Mouse (Mus musculus): ENCODE measurements at regions not wholly inside any gene's neighbourhood (a gene's known extent, or its start where the extent isn't known, plus 50 kb on each side); places are given as distances from the start of the nearest gene placed in this dataset.

- Histone ChIP-seq H3K4me1 (ENCODE audit: control insufficient read depth in 2 of 2, insufficient read depth in 2 of 2, low read length in 2 of 2, poor library complexity in 1 of 2) (no peaks in the 10 kb centered on the region), H3K27ac (ENCODE audit: insufficient read depth, low read depth, low read length, poor library complexity, severe bottlenecking) (no peak overlapping the region), H3K9me3 (ENCODE audit: control insufficient read depth, insufficient read depth, low read depth, low read length) (no peaks in the 10 kb centered on the region), H3K4me3 (ENCODE audit: insufficient read depth in 1 of 2, low read depth in 1 of 2, low read length in 2 of 2, poor library complexity in 1 of 2, severe bottlenecking in 1 of 2) (no peak overlapping the region), H3K9ac (ENCODE audit: insufficient read depth, low read depth, low read length, poor library complexity, severe bottlenecking) (no peak overlapping the region), H3K36me3 (ENCODE audit: control insufficient read depth, insufficient read depth, low read length, poor library complexity, severe bottlenecking) (no peaks in the 10 kb centered on the region)
- DNase-seq (ENCODE audit: low read depth, low spot score): no peak
- in situ Hi-C loops (cut with MboI; ENCODE audit: low sequenced_read_pairs in 2 of 2, unreplicated experiment in 2 of 2): loop anchor here in 1 of 2 experiments (25.0 kb wide), 1 partner anchor 623 kb away; no protein-coding TSS in a partner anchor
- TF ChIP-seq HCFC1 (IDR thresholded peaks at IDR 0.05; ENCODE audit: borderline replicate concordance, insufficient read depth, low read length) (no peak), ZNF384 (IDR thresholded peaks at IDR 0.05; ENCODE audit: low read depth, low read length) (no peak), CHD2 (IDR thresholded peaks at IDR 0.05; ENCODE audit: low read depth, low read length) (no peak), MAFK (IDR thresholded peaks at IDR 0.05; ENCODE audit: insufficient read depth, low read depth, low read length) (no peak), ZC3H11A (IDR thresholded peaks at IDR 0.05; ENCODE audit: borderline replicate concordance, low read depth, low read length) (no peak)
Observed at GRCm38 (mm10) chr5:74935676-74936075, 108.9 kb downstream of the Chic2 start.

DNA sequence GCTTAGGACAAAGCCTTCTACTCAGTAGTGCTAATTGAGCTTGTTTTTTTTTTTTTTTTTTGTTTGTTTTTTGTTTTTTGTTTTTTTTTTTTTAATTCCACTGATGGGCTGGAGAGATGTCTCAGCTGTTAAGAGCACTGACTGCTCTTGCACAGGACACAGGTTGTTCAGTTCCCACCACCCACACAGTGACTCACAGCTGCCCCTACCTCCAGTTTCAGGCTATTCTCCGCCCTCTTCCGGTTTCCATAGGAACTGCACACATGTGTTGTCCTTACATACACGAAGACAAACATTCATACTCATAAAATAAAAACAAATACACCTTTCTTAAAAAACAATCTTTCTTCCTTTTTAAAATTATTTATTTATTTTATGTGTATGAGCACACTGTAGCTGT is 111.3 kb downstream of the Chic2 start:
- DNase-seq (ENCODE audit: low read depth, low spot score): no peak
- TF ChIP-seq CHD2 (IDR thresholded peaks at IDR 0.05; ENCODE audit: low read depth, low read length) (no peak), HCFC1 (IDR thresholded peaks at IDR 0.05; ENCODE audit: borderline replicate concordance, insufficient read depth, low read length) (no peak), ZNF384 (IDR thresholded peaks at IDR 0.05; ENCODE audit: low read depth, low read length) (no peak), ZC3H11A (IDR thresholded peaks at IDR 0.05; ENCODE audit: borderline replicate concordance, low read depth, low read length) (no peak), MAFK (IDR thresholded peaks at IDR 0.05; ENCODE audit: insufficient read depth, low read depth, low read length) (no peak)
- Histone ChIP-seq H3K36me3 (ENCODE audit: control insufficient read depth, insufficient read depth, low read length, poor library complexity, severe bottlenecking) (no peaks in the 10 kb centered on the region), H3K9ac (ENCODE audit: insufficient read depth, low read depth, low read length, poor library complexity, severe bottlenecking) (no peak overlapping the region), H3K4me1 (ENCODE audit: control insufficient read depth in 2 of 2, insufficient read depth in 2 of 2, low read length in 2 of 2, poor library complexity in 1 of 2) (no peaks in the 10 kb centered on the region), H3K4me3 (ENCODE audit: insufficient read depth in 1 of 2, low read depth in 1 of 2, low read length in 2 of 2, poor library complexity in 1 of 2, severe bottlenecking in 1 of 2) (no peak overlapping the region), H3K27ac (ENCODE audit: insufficient read depth, low read depth, low read length, poor library complexity, severe bottlenecking) (no peak overlapping the region), H3K9me3 (ENCODE audit: control insufficient read depth, insufficient read depth, low read depth, low read length) (no peaks in the 10 kb centered on the region)
- in situ Hi-C loops (cut with MboI; ENCODE audit: low sequenced_read_pairs in 2 of 2, unreplicated experiment in 2 of 2): loop anchor here in 1 of 2 experiments (25.0 kb wide), 1 partner anchor 621 kb away; no protein-coding TSS in a partner anchor

- in situ Hi-C loops (cut with MboI; ENCODE audit: low sequenced_read_pairs in 2 of 2, unreplicated experiment in 2 of 2): loop anchor here in 1 of 2 experiments (25.0 kb wide), 1 partner anchor 620 kb away; no protein-coding TSS in a partner anchor
- no peaks in the 10 kb centered on the region for H3K4me1 ChIP-seq (ENCODE audit: control insufficient read depth in 2 of 2, insufficient read depth in 2 of 2, low read length in 2 of 2, poor library complexity in 1 of 2)
- no peaks in the 10 kb centered on the region for H3K9me3 ChIP-seq (ENCODE audit: control insufficient read depth, insufficient read depth, low read depth, low read length)
- no peak overlapping the region for H3K4me3 ChIP-seq (ENCODE audit: insufficient read depth in 1 of 2, low read depth in 1 of 2, low read length in 2 of 2, poor library complexity in 1 of 2, severe bottlenecking in 1 of 2)
- no peak for TF ChIP-seq ZNF384 (IDR thresholded peaks at IDR 0.05; ENCODE audit: low read depth, low read length)
- no peak for TF ChIP-seq ZC3H11A (IDR thresholded peaks at IDR 0.05; ENCODE audit: borderline replicate concordance, low read depth, low read length)
- no peak for TF ChIP-seq MAFK (IDR thresholded peaks at IDR 0.05; ENCODE audit: insufficient read depth, low read depth, low read length)
- TF ChIP-seq HCFC1 (IDR thresholded peaks at IDR 0.05; ENCODE audit: borderline replicate concordance, insufficient read depth, low read length): no peak
- TF ChIP-seq CHD2 (IDR thresholded peaks at IDR 0.05; ENCODE audit: low read depth, low read length): no peak
- H3K36me3 ChIP-seq (ENCODE audit: control insufficient read depth, insufficient read depth, low read length, poor library complexity, severe bottlenecking): no peaks in the 10 kb centered on the region
- DNase-seq (ENCODE audit: low read depth, low spot score): no peak
- no peak overlapping the region for H3K9ac ChIP-seq (ENCODE audit: insufficient read depth, low read depth, low read length, poor library complexity, severe bottlenecking)
- H3K27ac ChIP-seq (ENCODE audit: insufficient read depth, low read depth, low read length, poor library complexity, severe bottlenecking): no peak overlapping the region
Observed at GRCm38 (mm10) chr5:74932206-74932605, 112.4 kb downstream of the Chic2 start.

DNA sequence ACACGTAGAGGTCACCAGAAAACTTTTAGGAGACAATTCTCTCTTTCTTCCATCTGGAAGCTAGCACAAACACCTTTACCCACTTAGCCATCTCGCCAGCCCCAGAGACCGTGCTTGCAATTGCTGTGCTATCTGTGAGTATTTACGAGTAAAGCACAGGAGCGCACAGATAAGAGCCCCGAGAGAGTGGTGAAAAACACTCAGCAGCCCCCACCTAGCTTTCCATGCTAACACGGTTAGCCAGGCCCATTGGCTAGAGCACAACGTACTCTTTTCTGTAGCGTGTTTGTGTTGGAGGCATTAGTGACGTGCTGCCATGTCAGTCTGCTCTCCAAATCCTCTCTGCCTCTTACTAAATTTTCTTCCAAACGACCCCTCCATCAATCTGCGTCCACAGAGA is 112.8 kb downstream of the Chic2 start:
- no peaks in the 10 kb centered on the region for H3K9me3 ChIP-seq (ENCODE audit: control insufficient read depth, insufficient read depth, low read depth, low read length)
- no peaks in the 10 kb centered on the region for H3K36me3 ChIP-seq (ENCODE audit: control insufficient read depth, insufficient read depth, low read length, poor library complexity, severe bottlenecking)
- no peak overlapping the region for H3K9ac ChIP-seq (ENCODE audit: insufficient read depth, low read depth, low read length, poor library complexity, severe bottlenecking)
- no peak overlapping the region for H3K4me3 ChIP-seq (ENCODE audit: insufficient read depth in 1 of 2, low read depth in 1 of 2, low read length in 2 of 2, poor library complexity in 1 of 2, severe bottlenecking in 1 of 2)
- TF ChIP-seq MAFK (IDR thresholded peaks at IDR 0.05; ENCODE audit: insufficient read depth, low read depth, low read length): no peak
- TF ChIP-seq ZC3H11A (IDR thresholded peaks at IDR 0.05; ENCODE audit: borderline replicate concordance, low read depth, low read length): no peak
- no peak for TF ChIP-seq ZNF384 (IDR thresholded peaks at IDR 0.05; ENCODE audit: low read depth, low read length)
- TF ChIP-seq HCFC1 (IDR thresholded peaks at IDR 0.05; ENCODE audit: borderline replicate concordance, insufficient read depth, low read length): no peak
- TF ChIP-seq CHD2 (IDR thresholded peaks at IDR 0.05; ENCODE audit: low read depth, low read length): no peak
- in situ Hi-C loops (cut with MboI; ENCODE audit: low sequenced_read_pairs in 2 of 2, unreplicated experiment in 2 of 2): loop anchor here in 1 of 2 experiments (25.0 kb wide), 1 partner anchor 619 kb away; no protein-coding TSS in a partner anchor
- no peaks in the 10 kb centered on the region for H3K4me1 ChIP-seq (ENCODE audit: control insufficient read depth in 2 of 2, insufficient read depth in 2 of 2, low read length in 2 of 2, poor library complexity in 1 of 2)
- no peak overlapping the region for H3K27ac ChIP-seq (ENCODE audit: insufficient read depth, low read depth, low read length, poor library complexity, severe bottlenecking)
- no peak for DNase-seq (ENCODE audit: low read depth, low spot score)
